Mouse (Mus musculus) right cerebral cortex, postnatal 14 days (tissue): ENCODE measurements around the gene Klhl29.
A peak's percentile ranks its signal among the peaks of the same experiment; 100 is the strongest.

Experiments used
- DNase-seq: peaks from one replicate; pipeline ENCODE4 v3.0.0; 2022

Gene Klhl29

DNA sequence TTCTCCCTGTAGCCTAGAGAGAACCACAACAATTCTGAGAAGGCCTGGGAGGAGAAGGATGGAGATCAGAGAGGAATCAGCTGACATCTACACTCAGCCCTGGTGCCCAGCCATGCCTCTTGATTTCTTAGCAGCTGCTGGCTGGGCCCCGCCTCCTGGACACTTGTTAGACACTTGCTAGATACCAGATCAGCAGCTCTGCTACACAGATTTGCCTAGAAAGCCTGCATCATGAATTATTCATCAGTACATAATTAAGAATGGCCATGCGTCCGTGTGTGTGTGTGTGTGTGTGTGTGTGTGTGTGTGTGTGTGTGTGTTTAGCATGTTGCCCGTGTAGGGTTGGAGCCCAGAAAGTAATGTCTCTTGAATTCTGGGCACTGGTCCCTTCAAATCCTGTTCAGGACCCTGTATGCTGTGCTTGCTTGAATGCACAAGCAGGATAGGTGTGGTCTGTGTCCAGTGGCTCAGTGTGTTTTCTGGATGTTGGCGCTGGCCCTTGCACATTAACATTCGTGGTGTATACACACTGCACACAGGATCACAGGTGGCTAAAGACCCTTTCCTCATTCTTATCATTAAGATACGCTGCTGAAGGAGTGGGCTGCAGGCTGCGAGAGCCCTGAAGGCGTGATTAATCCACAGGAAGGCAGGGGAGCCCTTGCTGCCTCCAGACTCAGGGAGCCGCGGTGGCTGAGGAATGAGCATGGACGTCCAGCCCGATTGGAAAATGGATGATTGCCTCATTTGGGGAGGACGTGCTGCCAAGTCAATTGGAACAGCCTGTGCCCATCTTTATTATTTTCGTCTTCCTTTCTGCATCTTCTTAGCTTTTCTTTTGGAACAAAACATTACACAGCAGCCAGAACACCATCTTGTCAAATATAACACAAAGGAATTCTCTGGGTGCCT lies 159.4 kb downstream of the Klhl29 start:
- no peak for DNase-seq

DNA sequence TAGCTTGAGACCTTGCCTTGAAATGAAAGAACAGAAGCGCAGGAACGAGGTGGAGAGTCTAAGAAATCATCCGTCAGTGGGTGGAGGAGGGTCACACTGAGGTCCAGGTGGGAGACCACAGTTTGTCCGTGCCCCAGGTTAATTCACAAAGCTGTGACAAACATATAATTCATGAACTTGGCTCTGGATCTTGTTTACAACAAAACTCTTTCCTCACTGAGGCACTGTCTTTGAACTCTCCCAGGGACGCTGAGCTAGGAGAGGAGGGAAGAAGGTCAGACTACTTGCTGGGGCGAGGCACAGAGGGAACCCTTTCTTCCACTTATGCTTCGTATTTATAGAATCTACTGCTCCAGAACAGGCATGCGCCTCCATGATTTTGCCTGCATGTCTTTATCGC lies 161.2 kb downstream of the Klhl29 start:
- no peak for DNase-seq

GRCm38 (mm10) chr12:5213339-5214104 lies 162.0 kb downstream of the Klhl29 start:
- DNase-seq: peak; percentile 66

DNA sequence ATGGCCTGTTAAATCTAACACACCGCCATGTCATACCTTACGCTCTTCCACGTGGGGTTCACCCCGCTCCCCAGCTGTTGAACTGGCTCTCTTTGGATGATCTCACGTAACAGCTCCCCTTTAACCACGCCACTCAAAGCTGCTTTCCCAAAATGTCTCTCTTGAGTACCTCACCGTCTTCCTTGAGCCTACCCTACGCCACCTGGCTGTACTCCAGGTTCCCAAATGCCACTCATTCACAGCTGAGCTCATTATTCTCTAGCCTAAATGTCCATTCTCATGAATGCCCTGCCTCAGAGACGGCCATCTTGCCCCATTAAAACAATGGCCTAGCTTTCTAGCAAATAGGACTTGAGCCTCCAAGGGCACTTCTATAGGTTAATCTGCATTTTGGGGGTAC lies 163.6 kb downstream of the Klhl29 start:
- DNase-seq: no peak

GRCm38 (mm10) chr12:5210786-5211185 lies 164.7 kb downstream of the Klhl29 start:
- peak; percentile 75 for DNase-seq

DNA sequence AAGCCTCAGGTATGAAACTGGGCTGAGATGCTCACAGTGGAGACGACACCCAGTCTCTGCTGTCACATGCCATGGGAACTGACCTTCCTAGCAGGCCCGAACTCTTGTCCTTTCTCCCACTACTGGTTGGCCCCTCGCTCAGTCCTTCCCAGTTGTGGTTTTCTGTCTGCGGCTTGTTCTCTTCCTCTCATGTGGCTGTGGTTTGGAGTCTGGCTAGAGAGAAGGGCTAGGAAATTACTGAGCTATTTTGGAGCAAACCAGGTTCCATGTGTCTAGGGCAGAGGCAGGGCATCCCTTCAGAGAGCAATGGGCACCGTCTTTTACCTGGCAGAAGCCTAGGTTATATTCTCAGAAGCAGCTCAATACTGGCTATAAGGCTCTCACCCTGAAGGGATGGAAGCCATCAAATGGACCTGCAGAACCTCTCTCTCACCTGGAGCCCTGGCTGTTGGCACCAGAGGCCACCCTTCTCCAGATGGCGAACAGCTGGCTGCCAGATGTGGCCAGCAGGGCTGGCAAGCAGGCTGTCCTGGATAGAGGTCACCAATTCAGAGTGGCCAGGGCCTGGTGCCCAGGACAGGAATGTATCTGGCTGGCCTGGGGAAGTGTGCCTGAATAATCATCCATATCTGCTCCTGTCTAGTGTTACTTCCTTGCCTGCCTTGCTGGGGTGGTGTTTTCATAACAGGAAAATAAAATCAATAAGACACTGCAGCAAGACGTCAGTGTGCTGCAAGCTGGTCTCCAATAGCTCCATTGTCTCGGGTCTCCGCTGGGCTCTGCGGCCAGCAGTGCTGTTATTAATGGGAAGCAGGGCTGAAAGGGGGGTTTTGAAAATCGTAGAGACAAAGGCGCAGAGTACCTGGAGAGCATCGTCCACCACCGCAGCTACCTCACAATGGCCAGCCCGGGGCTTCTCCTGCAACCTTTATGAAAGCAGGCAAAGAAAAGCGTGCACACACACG lies 167.3 kb downstream of the Klhl29 start:
- no peak for DNase-seq

- DNase-seq: no peak
These were observed 168.3 kb downstream of the Klhl29 start for GRCm38 (mm10) chr12:5207172-5207571.

DNA sequence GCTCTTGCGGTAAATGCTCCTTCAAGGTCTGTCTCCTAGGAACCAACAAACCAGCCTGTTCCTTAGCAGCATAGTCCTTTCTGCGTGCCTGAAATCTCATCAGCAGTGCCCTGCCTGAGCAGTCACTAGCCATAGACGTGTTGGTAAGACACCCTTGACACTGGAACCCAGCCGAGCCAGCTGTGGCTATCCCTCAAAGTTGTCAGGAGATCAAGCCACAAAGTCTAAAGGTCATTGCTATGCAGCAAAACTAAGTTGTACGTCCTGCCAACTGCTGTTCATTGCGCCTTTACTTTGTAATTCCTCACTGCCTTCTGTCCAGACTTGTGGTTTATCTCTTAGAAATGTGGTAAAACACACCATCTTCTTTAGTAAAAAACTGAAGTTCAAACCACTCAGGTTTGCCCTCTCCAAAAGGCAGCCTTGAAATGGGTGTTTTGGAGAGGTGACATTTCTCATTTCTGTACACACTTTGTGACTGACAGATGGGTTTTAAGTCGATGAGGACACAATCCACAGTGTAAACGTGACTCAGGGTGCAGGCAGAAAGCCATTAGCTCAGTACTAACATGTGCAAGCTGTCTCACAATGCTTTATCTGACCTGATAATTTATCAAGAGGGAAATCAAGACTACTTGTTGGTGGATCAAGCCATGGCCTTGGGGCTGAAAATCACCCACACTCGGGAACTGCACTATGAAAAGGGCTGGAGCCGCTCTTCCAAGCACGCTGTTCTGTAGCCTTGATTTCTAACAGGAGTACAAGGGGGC lies 171.2 kb downstream of the Klhl29 start:
- no peak for DNase-seq

DNA sequence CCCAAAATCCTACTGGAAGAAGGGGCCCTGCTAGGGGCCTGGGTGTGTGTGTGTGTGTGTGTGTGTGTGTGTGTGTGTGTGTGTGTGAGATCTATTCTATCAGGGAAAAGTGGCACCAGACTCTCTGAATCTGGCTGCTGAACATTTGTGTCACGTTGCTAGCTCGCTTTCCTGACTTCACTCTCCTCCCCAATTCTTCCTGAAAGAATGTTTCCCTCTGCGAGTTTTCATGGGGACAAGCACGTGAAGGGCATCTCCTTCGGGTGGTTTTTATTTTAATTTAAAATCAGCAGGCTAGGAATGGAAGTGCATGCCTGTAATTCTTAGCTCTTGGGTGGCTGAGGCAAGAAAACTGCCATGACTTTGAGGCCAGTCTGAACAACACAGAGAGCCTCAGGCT lies 172.1 kb downstream of the Klhl29 start:
- DNase-seq: no peak

DNA sequence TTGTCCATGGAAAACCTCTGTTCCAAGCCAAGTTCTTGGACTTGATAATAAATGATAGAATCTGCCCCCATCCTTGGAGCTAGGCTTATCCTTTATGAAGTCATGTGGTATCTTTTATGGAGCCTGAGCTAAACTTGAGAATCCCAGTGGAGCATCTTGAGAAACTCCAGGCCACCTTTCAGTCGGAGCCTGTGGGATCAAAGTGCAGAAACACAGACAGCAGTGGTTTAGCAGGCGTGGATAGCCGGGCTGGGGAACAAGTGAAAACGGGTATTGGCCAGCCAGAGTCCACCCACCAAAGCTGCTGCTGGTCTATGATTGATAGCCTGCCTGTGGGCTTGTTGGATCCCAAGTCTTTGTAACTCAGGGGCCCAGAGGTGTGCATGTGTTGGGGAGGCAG lies 177.2 kb downstream of the Klhl29 start:
- no peak for DNase-seq

DNA sequence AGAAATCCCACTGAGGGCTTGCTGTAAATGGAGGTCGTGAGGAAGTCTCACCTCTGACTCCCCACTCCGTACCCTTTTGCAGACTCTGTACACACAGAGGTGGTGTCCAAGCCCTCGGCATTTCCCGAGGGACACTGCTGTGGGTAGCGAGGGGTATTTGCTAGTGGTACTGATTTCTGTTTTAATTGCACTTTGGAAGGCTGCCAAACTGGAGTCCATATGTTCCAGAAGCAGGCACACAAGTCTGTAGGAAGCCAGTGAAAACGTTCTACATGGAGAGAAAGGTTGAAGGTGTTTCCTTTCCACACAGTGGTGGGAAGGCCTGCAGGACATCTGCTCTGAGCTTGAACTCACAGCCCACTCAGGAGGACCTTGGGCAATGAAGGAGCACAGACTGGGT lies 181.3 kb downstream of the Klhl29 start:
- DNase-seq: no peak

DNA sequence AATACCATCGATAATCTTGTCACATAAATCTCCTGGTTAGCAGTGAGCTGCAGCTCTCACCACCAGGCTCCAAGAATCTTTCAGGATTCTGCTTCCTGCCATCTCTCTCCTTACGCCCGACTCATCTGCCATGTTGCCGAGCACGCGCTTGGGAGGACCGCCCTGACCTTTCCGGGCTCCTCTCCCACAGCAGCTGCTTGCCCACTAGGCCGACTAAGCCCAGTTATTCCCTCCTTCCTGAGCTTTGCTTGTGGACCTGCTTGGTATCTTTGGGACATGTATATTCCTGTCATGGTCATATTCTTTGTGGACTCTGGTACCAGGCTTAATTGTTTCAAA lies 183.1 kb downstream of the Klhl29 start:
- DNase-seq: no peak

DNA sequence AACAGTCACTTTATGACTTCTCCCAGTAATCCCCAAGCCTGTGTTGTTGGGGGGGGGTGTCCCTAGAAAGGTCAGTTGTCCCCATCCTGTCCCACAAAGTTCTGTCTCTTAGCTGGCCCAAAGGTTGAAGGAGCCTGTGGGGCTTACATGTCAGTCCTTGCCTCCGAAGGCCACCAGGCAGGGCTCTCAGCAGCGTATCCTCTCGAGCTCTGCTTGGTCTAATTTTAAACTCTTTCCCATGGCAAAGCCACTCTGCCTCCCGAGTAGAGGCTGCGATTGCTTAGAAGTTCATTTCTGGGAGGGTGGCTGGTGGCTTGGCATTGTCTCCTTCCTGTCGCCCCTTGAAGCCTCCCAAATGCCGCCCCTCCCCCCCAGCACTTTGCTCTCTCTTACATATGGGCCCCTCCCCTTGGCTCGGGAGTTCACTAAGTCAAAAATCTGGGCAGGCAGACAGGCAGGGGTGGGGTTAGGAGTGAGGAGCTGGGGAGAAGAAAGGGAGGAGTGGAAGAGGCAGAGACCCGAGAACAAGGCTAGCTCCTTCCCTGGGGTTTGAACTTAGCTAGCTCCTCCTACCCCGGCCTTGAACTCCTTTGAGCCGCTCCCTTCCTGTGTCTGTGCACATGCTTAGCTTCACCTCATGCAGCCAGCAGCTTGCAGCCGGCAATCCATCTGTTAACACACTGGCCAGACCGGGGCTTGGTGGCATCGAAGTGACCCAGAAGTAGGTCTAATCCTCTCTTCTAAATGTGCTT lies 183.7 kb downstream of the Klhl29 start:
- DNase-seq: no peak

DNA sequence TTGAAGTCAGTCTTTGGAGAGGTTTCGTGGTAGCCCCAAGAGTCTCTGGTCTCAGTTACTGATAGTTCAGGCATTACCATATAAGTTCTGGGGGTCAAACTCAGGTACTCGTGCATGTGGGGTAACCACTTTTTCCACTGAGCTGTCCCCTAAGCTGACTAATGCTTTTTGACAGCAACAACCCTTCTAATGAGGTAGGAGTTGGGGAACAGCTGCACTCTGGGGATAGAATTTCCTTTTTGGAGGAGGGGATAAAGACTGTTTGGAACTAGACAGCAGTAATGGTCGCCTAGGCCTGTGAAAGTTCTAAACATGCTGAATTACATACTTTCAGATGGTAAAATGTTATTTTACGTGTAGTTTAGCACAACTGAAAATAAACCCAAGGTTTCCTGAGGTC lies 184.3 kb downstream of the Klhl29 start:
- no peak for DNase-seq

DNA sequence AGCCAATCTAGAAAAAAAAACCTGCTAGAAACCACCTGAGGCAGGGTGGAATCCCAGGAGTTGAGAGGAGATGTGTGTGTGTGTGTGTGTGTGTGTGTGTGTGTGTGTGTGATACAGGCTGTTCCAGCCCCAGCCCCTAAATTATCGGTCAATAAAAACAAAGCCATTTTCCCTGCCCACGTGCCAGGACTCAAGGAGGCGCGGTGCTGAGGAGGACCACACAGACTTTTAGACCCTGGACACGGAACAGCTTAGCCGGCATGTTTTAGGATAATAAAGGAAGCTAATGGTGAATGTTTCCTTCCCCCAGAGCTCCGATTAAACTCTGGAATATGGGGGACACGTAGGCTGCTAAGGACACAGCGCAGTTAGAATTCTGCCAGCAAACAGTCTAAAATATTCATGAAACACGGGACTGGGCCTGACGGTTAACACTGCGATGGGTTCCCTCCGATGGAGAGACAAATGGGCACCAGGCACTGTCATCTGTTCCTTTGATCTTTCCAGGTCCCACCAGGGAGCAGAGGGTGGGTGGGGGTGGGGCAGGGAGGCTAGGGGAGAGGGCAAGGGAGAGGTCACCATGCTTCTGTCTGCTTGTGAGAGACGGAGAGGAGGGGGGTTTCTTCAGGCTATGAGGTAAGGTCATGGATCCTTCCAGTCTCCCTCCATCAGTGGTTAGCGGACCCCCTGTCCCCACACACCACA lies 185.9 kb downstream of the Klhl29 start:
- no peak for DNase-seq

DNA sequence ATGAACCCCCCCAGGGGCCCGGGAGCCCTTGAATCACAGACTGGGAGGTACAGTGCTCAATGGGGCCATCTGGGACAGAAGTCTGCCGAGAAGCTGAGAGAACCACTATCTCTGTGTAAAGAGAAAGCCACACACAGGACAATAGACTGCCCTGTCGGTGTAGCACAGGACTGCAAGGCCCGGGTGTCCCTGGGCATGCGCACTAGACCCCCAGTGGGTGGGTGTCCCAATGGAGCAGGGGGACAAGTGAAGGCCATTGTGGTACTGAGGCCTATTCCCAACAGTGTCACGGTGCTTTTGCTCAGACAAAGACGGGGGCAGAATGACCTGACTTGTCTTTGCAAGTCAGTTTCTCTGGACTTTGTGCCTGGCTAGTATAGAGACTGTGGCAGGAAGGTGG lies 186.6 kb downstream of the Klhl29 start:
- DNase-seq: no peak

DNA sequence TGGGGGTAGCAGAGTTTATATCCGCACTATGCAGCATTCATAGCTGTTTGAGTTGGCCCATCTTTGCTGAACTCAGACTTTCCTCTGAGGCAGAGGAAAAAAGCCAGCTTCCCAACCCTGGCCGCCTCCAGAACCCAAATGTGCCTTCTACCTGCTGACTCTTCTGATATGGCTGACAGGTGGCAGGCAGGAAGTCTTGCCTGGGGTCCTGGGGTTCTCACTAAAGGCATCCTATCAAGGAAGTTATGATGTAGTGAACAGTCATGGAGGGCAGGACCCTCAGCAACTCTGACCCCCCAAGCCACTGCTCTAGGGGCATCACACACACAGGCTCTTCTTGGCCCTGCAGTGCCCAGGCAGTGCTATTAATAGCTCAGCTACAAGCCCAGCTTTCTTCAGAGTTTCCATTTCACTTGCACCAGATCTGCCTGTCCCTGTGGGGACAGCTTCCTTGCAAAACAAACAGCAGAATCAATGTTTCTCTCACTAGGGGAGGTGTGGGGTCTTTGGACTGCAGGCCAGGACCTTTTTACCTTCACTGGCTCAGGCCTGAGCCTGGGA lies 187.6 kb downstream of the Klhl29 start:
- no peak for DNase-seq

GRCm38 (mm10) chr12:5186645-5187044 lies 188.8 kb downstream of the Klhl29 start:
- no peak for DNase-seq

- no peak for DNase-seq
These were observed 189.9 kb downstream of the Klhl29 start for GRCm38 (mm10) chr12:5185603-5186002.

DNA sequence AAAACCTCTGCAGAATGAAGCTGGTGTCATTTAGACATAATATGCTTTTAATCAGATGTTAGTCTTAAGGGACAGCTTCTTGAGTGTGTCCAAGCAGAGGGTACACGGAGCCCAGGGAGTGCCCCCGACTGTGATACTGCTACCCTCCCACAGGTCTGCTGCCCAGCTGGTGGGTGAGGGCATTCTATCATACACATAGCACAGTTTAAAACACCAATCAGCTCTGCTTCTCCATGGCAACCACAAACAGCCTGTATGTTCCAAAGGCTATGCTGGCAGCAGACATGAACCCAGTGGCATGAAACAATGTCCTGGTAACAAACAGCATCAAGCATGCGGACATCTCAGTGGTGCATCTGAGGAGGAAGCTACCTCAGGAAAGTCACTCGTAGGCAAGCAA lies 192.9 kb downstream of the Klhl29 start:
- DNase-seq: no peak

GRCm38 (mm10) chr12:5182165-5182564 lies 193.3 kb downstream of the Klhl29 start:
- no peak for DNase-seq
